Mouse (Mus musculus) embryo, embryonic 11.5 days (tissue): Measurements from ENCODE around the gene 1700017N19Rik.

Experiments used
- DNase-seq: peaks from one replicate; pipeline ENCODE4 v3.0.0-alpha.2; 2012; ENCODE audit warnings: low read depth, low spot score

1700017N19Rik gene

GRCm38 (mm10) chr10:100661970-100662590 is 71.8 kb downstream of the 1700017N19Rik start:
- DNase-seq, result no peak
